Mouse (Mus musculus) forebrain, embryonic 13.5 days (tissue): ENCODE results near the gene Tmem217. TPM values are rescaled to one million over a fixed set of nuclear protein-coding genes. Genes with fewer than 3 reads are reported as not detected.

Experiments
- ATAC-seq: fragments of 200-750 bp; cut with Nextera tagmentation; 2 replicates; pipeline ENCODE4 v1.8.0; 2017
- H3K27ac ChIP-seq: fragments of 300-500 bp; sonication (generic); 2 replicates; pipeline ENCODE4 v1.5.1; 2015; ENCODE audit warnings: inconsistent platforms, mild to moderate bottlenecking, moderate library complexity
- H3K27me3 ChIP-seq: fragments of 300-500 bp; sonication (generic); 2 replicates; pipeline ENCODE4 v1.6.1; 2015; ENCODE audit warnings: mild to moderate bottlenecking, inconsistent platforms
- H3K36me3 ChIP-seq: fragments of 300-500 bp; sonication (generic); 2 replicates; pipeline ENCODE4 v1.6.1; 2015; ENCODE audit warnings: mild to moderate bottlenecking, inconsistent platforms; ENCODE audit not compliant: poor library complexity, severe bottlenecking
- H3K4me1 ChIP-seq: fragments of 300-500 bp; sonication (generic); 2 replicates; pipeline ENCODE4 v1.6.1; 2015; ENCODE audit warnings: inconsistent platforms
- H3K4me2 ChIP-seq: fragments of 300-500 bp; sonication (generic); 2 replicates; pipeline ENCODE4 v1.6.1; 2015; ENCODE audit warnings: inconsistent platforms, mild to moderate bottlenecking, moderate library complexity
- H3K4me3 ChIP-seq: fragments of 300-500 bp; sonication (generic); 2 replicates; pipeline ENCODE4 v1.5.1; 2015; ENCODE audit warnings: mild to moderate bottlenecking, inconsistent platforms
- H3K9ac ChIP-seq: fragments of 300-500 bp; sonication (generic); 2 replicates; pipeline ENCODE4 v1.6.1; 2015; ENCODE audit warnings: mild to moderate bottlenecking, inconsistent platforms
- H3K9me3 ChIP-seq: fragments of 300-500 bp; sonication (generic); replicated peaks from 2 replicates; pipeline ENCODE4 v1.6.1; 2016; ENCODE audit warnings: inconsistent platforms
- WGBS: fragments of 180-500 bp; shearing (Covaris S2); methylation state at CpG from one replicate; pipeline ENCODE4 v1.1.7; 2015; 5-methylcytosine and 5-hydroxymethylcytosine counted together
- polyA plus RNA-seq: library from polyadenylated mRNA; unstranded; fragments of >200 nt; fragmentation: Nextera tagmentation; extraction: Ambion mirVana; gene quantifications from 2 replicates; pipeline ENCODE4 v1.2.1, GENCODE M21; 2015

Tmem217 gene
- 1.2 and 1.3 TPM in 2 replicates for polyA plus RNA-seq

GRCm38 (mm10) chr17:29552162-29552732 lies at the start of gene Tmem217:
Gene Tmem217 (minus strand): TSS chr17:29552385.
- 93% methylated on average over 5 of the region's 5 CpGs for WGBS
- Histone ChIP-seq H3K27ac (no peak within 1 kb of the TSS), H3K9ac (no peak within 1 kb of the TSS), H3K27me3 (no peaks in the 10 kb centered on the region), H3K36me3 (peaks cover 8% of the 10 kb centered on the region), H3K4me1 (peaks cover 20% of the 10 kb centered on the region), H3K9me3 (no peaks in the 10 kb centered on the region), H3K4me3 (0 out of 2 replicates have a peak within 1 kb of the TSS, but pooled peaks have one; percentile 1), H3K4me2 (no peak within 1 kb of the TSS; the same call in 1 of the 2 replicates)
- no peak for ATAC-seq

GRCm38 (mm10) chr17:29601391-29601790 lies 49.2 kb upstream of the Tmem217 start:
- Histone ChIP-seq H3K4me3 (no peak overlapping the region), H3K9me3 (no peaks in the 10 kb centered on the region), H3K4me2 (no peak overlapping the region), H3K27ac (no peak overlapping the region), H3K4me1 (peaks cover 11% of the 10 kb centered on the region; the same call in 1 of the 2 replicates), H3K27me3 (no peaks in the 10 kb centered on the region), H3K36me3 (peaks cover 65% of the 10 kb centered on the region), H3K9ac (no peak overlapping the region)
- WGBS: 89% methylated on average over 4 of the region's 4 CpGs
- no peak for ATAC-seq

GRCm38 (mm10) chr17:29599537-29599936 lies 47.4 kb upstream of the Tmem217 start:
- no peak overlapping the region for H3K27ac ChIP-seq
- no peaks in the 10 kb centered on the region for H3K9me3 ChIP-seq
- 94% methylated on average over 8 of the region's 8 CpGs for WGBS
- H3K9ac ChIP-seq: no peak overlapping the region
- no peak overlapping the region for H3K4me2 ChIP-seq
- no peak overlapping the region for H3K4me3 ChIP-seq
- H3K4me1 ChIP-seq: peaks cover 16% of the 10 kb centered on the region; the same call in 1 of the 2 replicates
- no peak for ATAC-seq
- no peaks in the 10 kb centered on the region for H3K27me3 ChIP-seq
- H3K36me3 ChIP-seq: peaks cover 69% of the 10 kb centered on the region

- peaks cover 71% of the 10 kb centered on the region for H3K36me3 ChIP-seq
- ATAC-seq: no peak
- WGBS: 94% methylated on average over 14 of the region's 14 CpGs
Observed at GRCm38 (mm10) chr17:29599051-29599450, 46.9 kb upstream of the Tmem217 start.

GRCm38 (mm10) chr17:29596771-29597132 lies 44.6 kb upstream of the Tmem217 start:
- H3K4me2 ChIP-seq: no peak overlapping the region
- peaks cover 16% of the 10 kb centered on the region; the same call in 1 of the 2 replicates for H3K4me1 ChIP-seq
- no peak overlapping the region for H3K9ac ChIP-seq
- 79% methylated on average over 13 of the region's 13 CpGs for WGBS
- no peak overlapping the region for H3K4me3 ChIP-seq
- H3K27ac ChIP-seq: no peak overlapping the region
- ATAC-seq: no peak
- no peaks in the 10 kb centered on the region for H3K9me3 ChIP-seq
- H3K27me3 ChIP-seq: no peaks in the 10 kb centered on the region
- H3K36me3 ChIP-seq: peaks cover 61% of the 10 kb centered on the region

More at GRCm38 (mm10) chr17:29599051-29599450, 46.9 kb upstream of the Tmem217 start:
- Histone ChIP-seq H3K4me1 (peaks cover 16% of the 10 kb centered on the region; the same call in 1 of the 2 replicates), H3K4me3 (no peak overlapping the region), H3K4me2 (no peak overlapping the region), H3K9me3 (no peaks in the 10 kb centered on the region), H3K9ac (no peak overlapping the region), H3K27ac (no peak overlapping the region), H3K27me3 (no peaks in the 10 kb centered on the region)

- H3K27ac ChIP-seq: no peak overlapping the region
- 84% methylated on average over 15 of the region's 15 CpGs for WGBS
- no peak overlapping the region for H3K4me2 ChIP-seq
- no peak for ATAC-seq
- H3K4me1 ChIP-seq: peaks cover 16% of the 10 kb centered on the region; the same call in 1 of the 2 replicates
- H3K36me3 ChIP-seq: peaks cover 59% of the 10 kb centered on the region
- H3K9me3 ChIP-seq: no peaks in the 10 kb centered on the region
- H3K4me3 ChIP-seq: no peak overlapping the region
- no peak overlapping the region for H3K9ac ChIP-seq
- no peaks in the 10 kb centered on the region for H3K27me3 ChIP-seq
Observed at GRCm38 (mm10) chr17:29595891-29596770, 43.9 kb upstream of the Tmem217 start.

GRCm38 (mm10) chr17:29589221-29589898 lies 37.2 kb upstream of the Tmem217 start:
- Histone ChIP-seq H3K36me3 (peaks cover 13% of the 10 kb centered on the region), H3K9ac (peak overlapping the region; percentile 17; the same call in 1 of the 2 replicates), H3K9me3 (no peaks in the 10 kb centered on the region), H3K4me3 (no peak overlapping the region), H3K4me2 (no peak overlapping the region), H3K4me1 (peaks cover 30% of the 10 kb centered on the region), H3K27me3 (no peaks in the 10 kb centered on the region), H3K27ac (peak overlapping the region; percentile 65)
- WGBS: 15% methylated on average over 11 of the region's 11 CpGs
- ATAC-seq: peak; percentile 80

GRCm38 (mm10) chr17:29586921-29587320 lies 34.7 kb upstream of the Tmem217 start:
- Histone ChIP-seq H3K4me1 (peaks cover 30% of the 10 kb centered on the region), H3K36me3 (peaks cover 19% of the 10 kb centered on the region), H3K9me3 (no peaks in the 10 kb centered on the region), H3K27me3 (no peaks in the 10 kb centered on the region), H3K9ac (no peak overlapping the region), H3K27ac (no peak overlapping the region), H3K4me2 (no peak overlapping the region), H3K4me3 (no peak overlapping the region)
- ATAC-seq: no peak
- WGBS: 92% methylated on average over 9 of the region's 9 CpGs

GRCm38 (mm10) chr17:29585446-29585845 lies 33.3 kb upstream of the Tmem217 start:
- H3K4me2 ChIP-seq: no peak overlapping the region
- no peak overlapping the region for H3K4me3 ChIP-seq
- peaks cover 27% of the 10 kb centered on the region for H3K36me3 ChIP-seq
- H3K27ac ChIP-seq: 0 out of 2 replicates have a peak overlapping the region, but pooled peaks have one; percentile 37
- ATAC-seq: no peak
- no peak overlapping the region; the same call in 1 of the 2 replicates for H3K9ac ChIP-seq
- no peaks in the 10 kb centered on the region for H3K27me3 ChIP-seq
- WGBS: 92% methylated on average over 6 of the region's 6 CpGs
- no peaks in the 10 kb centered on the region for H3K9me3 ChIP-seq
- H3K4me1 ChIP-seq: peaks cover 30% of the 10 kb centered on the region

- ATAC-seq: peak; percentile 30; the same call in 1 of the 2 replicates
- H3K4me2 ChIP-seq: no peak overlapping the region
Observed at GRCm38 (mm10) chr17:29584737-29585136, 32.6 kb upstream of the Tmem217 start.

GRCm38 (mm10) chr17:29584306-29584705 lies 32.1 kb upstream of the Tmem217 start:
- WGBS: 74% methylated on average over 5 of the region's 5 CpGs
- Histone ChIP-seq H3K9me3 (no peaks in the 10 kb centered on the region), H3K4me2 (no peak overlapping the region), H3K4me1 (peaks cover 22% of the 10 kb centered on the region), H3K9ac (no peak overlapping the region), H3K27ac (peak overlapping the region; percentile 37; the same call in 1 of the 2 replicates), H3K4me3 (no peak overlapping the region), H3K27me3 (no peaks in the 10 kb centered on the region), H3K36me3 (peaks cover 38% of the 10 kb centered on the region)
- ATAC-seq: peak; percentile 27; the same call in 1 of the 2 replicates

More at GRCm38 (mm10) chr17:29584737-29585136, 32.6 kb upstream of the Tmem217 start:
- Histone ChIP-seq H3K9ac (no peak overlapping the region), H3K4me3 (no peak overlapping the region), H3K36me3 (peaks cover 33% of the 10 kb centered on the region), H3K4me1 (peaks cover 26% of the 10 kb centered on the region), H3K9me3 (no peaks in the 10 kb centered on the region), H3K27me3 (no peaks in the 10 kb centered on the region), H3K27ac (peak overlapping the region; percentile 37; the same call in 1 of the 2 replicates)
- WGBS: 61% methylated on average over 3 of the region's 3 CpGs
